Mouse (Mus musculus): ENCODE results near the gene Ints6. TPM values are rescaled to one million over a fixed set of nuclear protein-coding genes. Genes with fewer than 3 reads are reported as not detected.

Ints6 gene
- polyA plus RNA-seq, 1 experiment, result 31.7 TPM

- no peak overlapping the region for H3K27ac ChIP-seq (ENCODE audit: control insufficient read depth, insufficient read depth, low read depth, low read length)
These were observed 9.5 kb downstream of the Ints6 start for GRCm38 (mm10) chr14:62751479-62751878.

DNA sequence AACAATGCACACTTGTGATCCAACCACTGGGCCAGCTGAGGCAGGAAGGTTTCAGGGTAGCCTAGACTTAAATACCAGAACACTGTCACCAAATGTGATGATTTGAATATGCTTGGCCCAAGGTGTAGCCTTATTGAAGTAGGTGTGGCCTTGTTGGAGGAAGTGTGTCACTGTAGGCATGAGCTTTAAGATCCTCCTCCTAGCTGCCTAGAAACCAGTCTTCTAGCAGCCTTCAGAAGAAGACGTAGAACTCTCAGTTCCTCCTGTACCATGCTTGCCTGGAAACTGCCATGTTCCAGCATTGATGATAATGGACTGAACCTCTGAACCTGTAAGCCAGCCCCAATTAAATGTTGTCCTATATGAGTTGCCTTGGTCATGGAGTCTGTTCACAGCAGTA lies 25.3 kb downstream of the Ints6 start:
- H3K36me3 ChIP-seq (ENCODE audit: control insufficient read depth, insufficient read depth, low read length), result no peaks in the 10 kb centered on the region
- TF ChIP-seq POLR2A (IDR thresholded peaks at IDR 0.05; ENCODE audit: control insufficient read depth, low read depth, low read length), result no peak
- no peak for TF ChIP-seq CTCF (IDR thresholded peaks at IDR 0.05; ENCODE audit: control insufficient read depth, insufficient read depth, insufficient replicate concordance, low read depth, low read length)
- no peaks in the 10 kb centered on the region for H3K27me3 ChIP-seq (ENCODE audit: control insufficient read depth, insufficient read depth, low read length)
- no peak overlapping the region for H3K4me3 ChIP-seq (ENCODE audit: control insufficient read depth, low read depth, low read length)
- no peaks in the 10 kb centered on the region for H3K4me1 ChIP-seq (ENCODE audit: control insufficient read depth, insufficient read depth, low read length)
- H3K27ac ChIP-seq (ENCODE audit: control insufficient read depth, insufficient read depth, low read depth, low read length), result no peak overlapping the region

More at GRCm38 (mm10) chr14:62751479-62751878, 9.5 kb downstream of the Ints6 start:
- no peaks in the 10 kb centered on the region for H3K27me3 ChIP-seq (ENCODE audit: control insufficient read depth, insufficient read depth, low read length)
- no peaks in the 10 kb centered on the region for H3K4me1 ChIP-seq (ENCODE audit: control insufficient read depth, insufficient read depth, low read length)
- TF ChIP-seq CTCF (IDR thresholded peaks at IDR 0.05; ENCODE audit: control insufficient read depth, insufficient read depth, insufficient replicate concordance, low read depth, low read length) (no peak), POLR2A (IDR thresholded peaks at IDR 0.05; ENCODE audit: control insufficient read depth, low read depth, low read length) (no peak)
- H3K4me3 ChIP-seq (ENCODE audit: control insufficient read depth, low read depth, low read length), result no peak overlapping the region
- peaks cover 1% of the 10 kb centered on the region; the same call in 1 of the 2 replicates for H3K36me3 ChIP-seq (ENCODE audit: control insufficient read depth, insufficient read depth, low read length)

DNA sequence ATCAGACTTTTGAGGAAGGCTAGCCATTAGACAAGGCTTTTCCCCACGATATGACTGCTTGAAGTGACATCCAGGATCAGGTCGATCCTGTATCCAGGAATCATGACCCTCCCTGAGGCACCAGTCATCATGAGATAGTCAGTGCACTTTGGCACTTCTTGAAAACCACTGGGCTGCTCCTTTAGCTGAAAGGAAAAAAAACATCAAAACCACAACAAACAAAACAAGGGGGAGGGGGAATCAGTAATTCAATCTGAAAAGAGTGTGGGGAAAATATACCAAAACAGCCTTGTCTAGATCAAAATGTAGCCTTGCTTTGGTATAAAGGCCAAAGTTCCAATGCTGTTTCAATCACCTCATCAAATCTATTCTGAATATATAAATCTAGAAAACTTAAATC lies 27.3 kb downstream of the Ints6 start:
- H3K27me3 ChIP-seq (ENCODE audit: control insufficient read depth, insufficient read depth, low read length), result no peaks in the 10 kb centered on the region
- no peaks in the 10 kb centered on the region; the same call in 1 of the 2 replicates for H3K36me3 ChIP-seq (ENCODE audit: control insufficient read depth, insufficient read depth, low read length)
- H3K4me3 ChIP-seq (ENCODE audit: control insufficient read depth, low read depth, low read length), result no peak overlapping the region
- H3K27ac ChIP-seq (ENCODE audit: control insufficient read depth, insufficient read depth, low read depth, low read length), result no peak overlapping the region
- no peaks in the 10 kb centered on the region for H3K4me1 ChIP-seq (ENCODE audit: control insufficient read depth, insufficient read depth, low read length)
- TF ChIP-seq CTCF (IDR thresholded peaks at IDR 0.05; ENCODE audit: control insufficient read depth, insufficient read depth, insufficient replicate concordance, low read depth, low read length) (no peak), POLR2A (IDR thresholded peaks at IDR 0.05; ENCODE audit: control insufficient read depth, low read depth, low read length) (no peak)

DNA sequence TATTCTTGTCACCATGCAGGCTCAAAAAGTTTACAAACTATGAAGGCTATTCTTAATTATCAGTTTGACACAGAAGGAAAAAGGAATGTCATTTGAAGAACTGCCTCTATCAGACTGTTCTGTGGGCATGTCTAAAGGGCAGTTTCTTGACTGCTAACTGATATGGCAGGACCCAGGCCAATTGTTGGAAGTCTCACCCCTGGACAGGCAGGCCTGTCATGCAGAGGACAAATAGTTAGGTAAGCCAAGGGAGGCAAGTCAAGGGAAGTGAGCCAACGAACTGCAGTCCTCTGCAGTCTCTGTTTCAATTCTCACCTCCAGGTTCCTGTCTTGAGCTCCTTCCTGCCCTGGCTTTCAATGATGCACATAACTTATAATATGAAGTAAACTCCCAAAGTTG lies 29.1 kb downstream of the Ints6 start:
- TF ChIP-seq POLR2A (IDR thresholded peaks at IDR 0.05; ENCODE audit: control insufficient read depth, low read depth, low read length) (no peak), CTCF (IDR thresholded peaks at IDR 0.05; ENCODE audit: control insufficient read depth, insufficient read depth, insufficient replicate concordance, low read depth, low read length) (no peak)

GRCm38 (mm10) chr14:62724560-62724959 lies 36.4 kb downstream of the Ints6 start:
- Histone ChIP-seq H3K36me3 (ENCODE audit: control insufficient read depth, insufficient read depth, low read length) (no peaks in the 10 kb centered on the region; the same call in 1 of the 2 replicates), H3K27me3 (ENCODE audit: control insufficient read depth, insufficient read depth, low read length) (no peaks in the 10 kb centered on the region), H3K4me3 (ENCODE audit: control insufficient read depth, low read depth, low read length) (no peak overlapping the region), H3K4me1 (ENCODE audit: control insufficient read depth, insufficient read depth, low read length) (no peaks in the 10 kb centered on the region), H3K27ac (ENCODE audit: control insufficient read depth, insufficient read depth, low read depth, low read length) (no peak overlapping the region)
- TF ChIP-seq POLR2A (IDR thresholded peaks at IDR 0.05; ENCODE audit: control insufficient read depth, low read depth, low read length) (no peak), CTCF (IDR thresholded peaks at IDR 0.05; ENCODE audit: control insufficient read depth, insufficient read depth, insufficient replicate concordance, low read depth, low read length) (no peak)

More for the DNA sequence above, 29.1 kb downstream of the Ints6 start:
- Histone ChIP-seq H3K27me3 (ENCODE audit: control insufficient read depth, insufficient read depth, low read length) (no peaks in the 10 kb centered on the region), H3K27ac (ENCODE audit: control insufficient read depth, insufficient read depth, low read depth, low read length) (no peak overlapping the region), H3K4me1 (ENCODE audit: control insufficient read depth, insufficient read depth, low read length) (no peaks in the 10 kb centered on the region), H3K4me3 (ENCODE audit: control insufficient read depth, low read depth, low read length) (no peak overlapping the region), H3K36me3 (ENCODE audit: control insufficient read depth, insufficient read depth, low read length) (no peaks in the 10 kb centered on the region; the same call in 1 of the 2 replicates)

- TF ChIP-seq CTCF (IDR thresholded peaks at IDR 0.05; ENCODE audit: control insufficient read depth, insufficient read depth, insufficient replicate concordance, low read depth, low read length), result no peak
- Histone ChIP-seq H3K4me1 (ENCODE audit: control insufficient read depth, insufficient read depth, low read length) (no peaks in the 10 kb centered on the region), H3K36me3 (ENCODE audit: control insufficient read depth, insufficient read depth, low read length) (no peaks in the 10 kb centered on the region), H3K27ac (ENCODE audit: control insufficient read depth, insufficient read depth, low read depth, low read length) (no peak overlapping the region), H3K27me3 (ENCODE audit: control insufficient read depth, insufficient read depth, low read length) (no peaks in the 10 kb centered on the region), H3K4me3 (ENCODE audit: control insufficient read depth, low read depth, low read length) (no peak overlapping the region)
These were observed 39.3 kb downstream of the Ints6 start for GRCm38 (mm10) chr14:62721625-62722024.

GRCm38 (mm10) chr14:62718161-62718560 lies 42.8 kb downstream of the Ints6 start:
- Histone ChIP-seq H3K27ac (ENCODE audit: control insufficient read depth, insufficient read depth, low read depth, low read length) (no peak overlapping the region), H3K4me3 (ENCODE audit: control insufficient read depth, low read depth, low read length) (no peak overlapping the region), H3K36me3 (ENCODE audit: control insufficient read depth, insufficient read depth, low read length) (no peaks in the 10 kb centered on the region), H3K4me1 (ENCODE audit: control insufficient read depth, insufficient read depth, low read length) (no peaks in the 10 kb centered on the region), H3K27me3 (ENCODE audit: control insufficient read depth, insufficient read depth, low read length) (no peaks in the 10 kb centered on the region)
- TF ChIP-seq POLR2A (IDR thresholded peaks at IDR 0.05; ENCODE audit: control insufficient read depth, low read depth, low read length) (no peak), CTCF (IDR thresholded peaks at IDR 0.05; ENCODE audit: control insufficient read depth, insufficient read depth, insufficient replicate concordance, low read depth, low read length) (no peak)

DNA sequence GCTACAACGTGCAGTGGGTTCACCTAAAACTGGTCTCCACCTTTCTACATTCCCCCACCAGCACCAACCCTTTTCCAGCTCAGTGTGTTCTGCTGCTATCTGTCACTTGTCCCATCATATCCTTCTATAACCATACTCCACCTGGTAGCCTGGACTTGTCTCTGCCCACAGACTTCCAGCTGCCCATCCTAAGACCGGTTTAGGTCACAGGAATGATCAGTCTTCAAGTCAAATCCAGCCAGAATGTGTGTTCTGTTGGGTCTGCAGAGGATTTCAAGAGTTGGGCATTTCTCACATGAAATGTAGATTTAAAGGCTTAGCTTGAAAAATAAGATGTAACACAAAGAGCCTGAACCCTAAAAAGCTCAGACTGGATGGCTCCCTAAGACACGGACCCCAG lies 87.3 kb downstream of the Ints6 start:
- Histone ChIP-seq H3K4me1 (ENCODE audit: control insufficient read depth, insufficient read depth, low read length) (no peaks in the 10 kb centered on the region), H3K27ac (ENCODE audit: control insufficient read depth, insufficient read depth, low read depth, low read length) (no peak overlapping the region), H3K27me3 (ENCODE audit: control insufficient read depth, insufficient read depth, low read length) (no peaks in the 10 kb centered on the region), H3K4me3 (ENCODE audit: control insufficient read depth, low read depth, low read length) (no peak overlapping the region), H3K36me3 (ENCODE audit: control insufficient read depth, insufficient read depth, low read length) (no peaks in the 10 kb centered on the region)
- TF ChIP-seq CTCF (IDR thresholded peaks at IDR 0.05; ENCODE audit: control insufficient read depth, insufficient read depth, insufficient replicate concordance, low read depth, low read length) (no peak), POLR2A (IDR thresholded peaks at IDR 0.05; ENCODE audit: control insufficient read depth, low read depth, low read length) (no peak)

All from testis, adult 2 months (tissue).